Mouse (Mus musculus) forebrain, embryonic 14.5 days (tissue): ENCODE measurements at regions not wholly inside any gene's neighbourhood (a gene's known extent, or its start where the extent isn't known, plus 50 kb on each side); places are given as distances from the start of the nearest gene placed in this dataset.

Experiments
- ATAC-seq: fragments of 200-750 bp; cut with Nextera tagmentation; 2 replicates; pipeline ENCODE4 v1.8.0; 2017; ENCODE audit warnings: mild to moderate bottlenecking, moderate library complexity
- DNase-seq: peaks from one replicate; pipeline ENCODE4 v3.0.0-alpha.2; 2015; ENCODE audit warnings: low spot score
- H3K27ac ChIP-seq: fragments of 300-500 bp; sonication (generic); 2 replicates; pipeline ENCODE4 v1.5.1; 2014; ENCODE audit warnings: low read depth, mild to moderate bottlenecking, control low read depth, low read length, moderate library complexity
- H3K27me3 ChIP-seq: fragments of 300-500 bp; sonication (generic); replicated peaks from 2 replicates; pipeline ENCODE4 v1.6.1; 2014; ENCODE audit warnings: low read length, control low read depth, mixed read lengths; ENCODE audit not compliant: control insufficient read depth, insufficient read depth
- H3K36me3 ChIP-seq: fragments of 300-500 bp; sonication (generic); 2 replicates; pipeline ENCODE4 v1.6.1; 2014; ENCODE audit warnings: low read length, control low read depth; ENCODE audit not compliant: control insufficient read depth, insufficient read depth
- H3K4me1 ChIP-seq: fragments of 300-500 bp; sonication (generic); 2 replicates; pipeline ENCODE4 v1.6.1; 2014; ENCODE audit warnings: antibody characterized with exemption, low read length, control low read depth; ENCODE audit not compliant: control insufficient read depth, insufficient read depth
- H3K4me2 ChIP-seq: fragments of 300-500 bp; sonication (generic); 2 replicates; pipeline ENCODE4 v1.6.1; 2014; ENCODE audit warnings: mild to moderate bottlenecking, control low read depth, low read length
- H3K4me3 ChIP-seq: fragments of 300-500 bp; sonication (generic); 2 replicates; pipeline ENCODE4 v1.5.1; 2014; ENCODE audit warnings: low read depth, low read length, control low read depth
- H3K9ac ChIP-seq: fragments of 300-500 bp; sonication (generic); 2 replicates; pipeline ENCODE4 v1.6.1; 2014; ENCODE audit warnings: mild to moderate bottlenecking, low read length, control low read depth, moderate library complexity
- H3K9me3 ChIP-seq: fragments of 300-500 bp; sonication (generic); replicated peaks from 2 replicates; pipeline ENCODE4 v1.6.1; 2016; ENCODE audit warnings: low read length, control low read depth, mixed read lengths; ENCODE audit not compliant: control insufficient read depth
- WGBS: fragments of 180-500 bp; shearing (Covaris S2); extraction: QIAGEN DNeasy Blood & Tissue Kit; methylation state at CpG from one replicate; pipeline ENCODE4 v1.1.7; 2014; 5-methylcytosine and 5-hydroxymethylcytosine counted together

GRCm38 (mm10) chr14:64589126-64589525 is 485.0 kb downstream of the Prss52 start:
- ATAC-seq = peak; percentile 4; the same call in 1 of the 2 replicates
- Histone ChIP-seq H3K9ac (peak overlapping the region; percentile 99), H3K4me2 (peak overlapping the region; percentile 96), H3K27ac (peak overlapping the region; percentile 100), H3K4me1 (peaks cover 22% of the 10 kb centered on the region), H3K36me3 (peaks cover 40% of the 10 kb centered on the region), H3K4me3 (peak overlapping the region; percentile 79), H3K27me3 (no peaks in the 10 kb centered on the region), H3K9me3 (no peaks in the 10 kb centered on the region)
- no peak for DNase-seq
- WGBS = 0% methylated on average over 1 of the region's 2 CpGs

GRCm38 (mm10) chr14:64589571-64590547 is 485.8 kb downstream of the Prss52 start:
- Histone ChIP-seq H3K27me3 (no peaks in the 10 kb centered on the region), H3K4me3 (peak overlapping the region; percentile 79), H3K4me2 (peak overlapping the region; percentile 96), H3K27ac (peak overlapping the region; percentile 100), H3K36me3 (peaks cover 40% of the 10 kb centered on the region), H3K9me3 (no peaks in the 10 kb centered on the region), H3K4me1 (peaks cover 27% of the 10 kb centered on the region), H3K9ac (peak overlapping the region; percentile 99)
- WGBS = under 1% methylated on average over 36 of the region's 41 CpGs
- DNase-seq = peak; percentile 96
- ATAC-seq = peak; percentile 48

- H3K27me3 ChIP-seq = no peaks in the 10 kb centered on the region
- H3K4me2 ChIP-seq = peak overlapping the region; percentile 96
- DNase-seq (peak; percentile 46), ATAC-seq (no peak)
- H3K9ac ChIP-seq = peak overlapping the region; percentile 99
- H3K4me1 ChIP-seq = peaks cover 29% of the 10 kb centered on the region
- peak overlapping the region; percentile 79 for H3K4me3 ChIP-seq
- peaks cover 40% of the 10 kb centered on the region for H3K36me3 ChIP-seq
- no peaks in the 10 kb centered on the region for H3K9me3 ChIP-seq
- under 1% methylated on average over 15 of the region's 15 CpGs for WGBS
- H3K27ac ChIP-seq = peak overlapping the region; percentile 100
Measured at GRCm38 (mm10) chr14:64590611-64591010, 486.5 kb downstream of the Prss52 start.

GRCm38 (mm10) chr14:64591091-64591976 is 487.2 kb downstream of the Prss52 start:
- DNase-seq (peak; percentile 48), ATAC-seq (no peak)
- peak overlapping the region; percentile 99 for H3K9ac ChIP-seq
- peak overlapping the region; percentile 100 for H3K27ac ChIP-seq
- H3K4me2 ChIP-seq = peak overlapping the region; percentile 96
- peaks cover 40% of the 10 kb centered on the region for H3K36me3 ChIP-seq
- H3K4me3 ChIP-seq = peak overlapping the region; percentile 79
- peaks cover 24% of the 10 kb centered on the region for H3K4me1 ChIP-seq
- no peaks in the 10 kb centered on the region for H3K9me3 ChIP-seq
- WGBS = 5% methylated on average over 14 of the region's 14 CpGs
- H3K27me3 ChIP-seq = no peaks in the 10 kb centered on the region

- no peak for ATAC-seq
- H3K27me3 ChIP-seq = no peaks in the 10 kb centered on the region
- no peaks in the 10 kb centered on the region for H3K9me3 ChIP-seq
- 54% methylated on average over 6 of the region's 6 CpGs for WGBS
- H3K36me3 ChIP-seq = peaks cover 40% of the 10 kb centered on the region
- H3K4me3 ChIP-seq = peak overlapping the region; percentile 79
- DNase-seq = no peak
- peak overlapping the region; percentile 100 for H3K27ac ChIP-seq
- H3K9ac ChIP-seq = peak overlapping the region; percentile 99
- H3K4me2 ChIP-seq = peak overlapping the region; percentile 96
- peaks cover 23% of the 10 kb centered on the region for H3K4me1 ChIP-seq
Measured at GRCm38 (mm10) chr14:64592176-64592575, 488.1 kb downstream of the Prss52 start.

- no peak for ATAC-seq
- Histone ChIP-seq H3K9me3 (no peaks in the 10 kb centered on the region), H3K4me3 (peak overlapping the region; percentile 79), H3K27me3 (no peaks in the 10 kb centered on the region), H3K4me1 (peaks cover 30% of the 10 kb centered on the region), H3K9ac (peak overlapping the region; percentile 99), H3K4me2 (peak overlapping the region; percentile 96), H3K27ac (peak overlapping the region; percentile 100), H3K36me3 (peaks cover 40% of the 10 kb centered on the region)
- DNase-seq = peak; percentile 41
- WGBS = 75% methylated on average over 13 of the region's 13 CpGs
Measured at GRCm38 (mm10) chr14:64592706-64593320, 488.7 kb downstream of the Prss52 start.

- H3K27ac ChIP-seq = peak overlapping the region; percentile 100
- no peaks in the 10 kb centered on the region for H3K9me3 ChIP-seq
- peaks cover 40% of the 10 kb centered on the region for H3K36me3 ChIP-seq
- peaks cover 34% of the 10 kb centered on the region for H3K4me1 ChIP-seq
- 15% methylated on average over 4 of the region's 4 CpGs for WGBS
- H3K4me3 ChIP-seq = peak overlapping the region; percentile 79
- H3K27me3 ChIP-seq = no peaks in the 10 kb centered on the region
- DNase-seq = peak; percentile 83
- peak; percentile 19; the same call in 1 of the 2 replicates for ATAC-seq
- H3K9ac ChIP-seq = peak overlapping the region; percentile 99
- H3K4me2 ChIP-seq = peak overlapping the region; percentile 96
Measured at GRCm38 (mm10) chr14:64593564-64593963, 489.5 kb downstream of the Prss52 start.

GRCm38 (mm10) chr14:64594021-64594561 is 490.0 kb downstream of the Prss52 start:
- Histone ChIP-seq H3K9me3 (no peaks in the 10 kb centered on the region), H3K4me3 (peak overlapping the region; percentile 79; the same call in 1 of the 2 replicates), H3K4me2 (peak overlapping the region; percentile 96), H3K27ac (peak overlapping the region; percentile 100), H3K27me3 (no peaks in the 10 kb centered on the region), H3K36me3 (peaks cover 40% of the 10 kb centered on the region), H3K4me1 (peaks cover 35% of the 10 kb centered on the region), H3K9ac (peak overlapping the region; percentile 99)
- WGBS = 62% methylated on average over 7 of the region's 7 CpGs
- ATAC-seq = no peak
- DNase-seq = peak; percentile 59
